Mouse (Mus musculus) myocyte (in vitro differentiated cells): Measurements from ENCODE around the gene Larp1.

Experiments
- CEBPB ChIP-seq: IDR thresholded peaks from 2 replicates; pipeline ENCODE4 v1.6.1; 2011; ENCODE audit warnings: mild to moderate bottlenecking, moderate library complexity; ENCODE audit not compliant: poor library complexity, insufficient read depth, severe bottlenecking
- E2F4 ChIP-seq: IDR thresholded peaks from one replicate; pipeline ENCODE4 v1.6.1; 2011; ENCODE audit warnings: mild to moderate bottlenecking, control low read depth, moderate library complexity; ENCODE audit not compliant: insufficient read depth
- MAX ChIP-seq: IDR thresholded peaks from one replicate; pipeline ENCODE4 v1.6.1; 2011; ENCODE audit warnings: low read depth, mild to moderate bottlenecking, control low read depth
- MYOD1 ChIP-seq, 3 experiments: IDR thresholded peaks; one replicate each; pipeline ENCODE4 v1.6.1; 2011; ENCODE audit warnings: control low read depth in 2 of 3, low read depth in 2 of 3, mild to moderate bottlenecking in 2 of 3, moderate library complexity in 1 of 3; ENCODE audit not compliant: insufficient read length in 2 of 3, control insufficient read depth in 1 of 3
- MYOG ChIP-seq, 3 experiments: IDR thresholded peaks; one replicate each; pipeline ENCODE4 v1.6.1; 2011; ENCODE audit warnings: control low read depth in 2 of 3, low read depth in 2 of 3, mild to moderate bottlenecking in 2 of 3; ENCODE audit not compliant: insufficient read length in 2 of 3, control insufficient read depth in 1 of 3, insufficient read depth in 1 of 3
- POLR2A ChIP-seq: IDR thresholded peaks from one replicate; pipeline ENCODE4 v1.6.1; 2011; ENCODE audit warnings: low read depth, mild to moderate bottlenecking, control low read depth, moderate library complexity; ENCODE audit not compliant: insufficient read length
- POLR2AphosphoS2 ChIP-seq: IDR thresholded peaks from one replicate; pipeline ENCODE4 v1.6.1; 2011; ENCODE audit warnings: low read depth, control low read depth; ENCODE audit not compliant: insufficient read length
- REST ChIP-seq: IDR thresholded peaks from one replicate; pipeline ENCODE4 v1.6.1; 2011; ENCODE audit warnings: mild to moderate bottlenecking, control low read depth, moderate library complexity; ENCODE audit not compliant: insufficient read depth, insufficient read length
- USF1 ChIP-seq: IDR thresholded peaks from one replicate; pipeline ENCODE4 v1.6.1; 2011; ENCODE audit warnings: low read depth, mild to moderate bottlenecking, control low read depth, moderate library complexity

GRCm38 (mm10) chr11:58104351-58104791 lies 95.5 kb downstream of the Larp1 start:
- TF ChIP-seq POLR2A (no peak), MAX (no peak), REST (no peak), E2F4 (no peak), MYOD1 (IDR thresholded peaks at IDR 0.05; ENCODE audit: control insufficient read depth in 1 of 3, insufficient read length in 2 of 3, low read depth in 2 of 3) (no peak), CEBPB (no peak), USF1 (no peak), POLR2AphosphoS2 (no peak), MYOG (IDR thresholded peaks at IDR 0.05; ENCODE audit: control insufficient read depth in 1 of 3, insufficient read depth in 1 of 3, insufficient read length in 2 of 3, low read depth in 2 of 3) (no peak)
